Mouse (Mus musculus) forebrain, embryonic 12.5 days (tissue): Measurements from ENCODE around the gene Iqca. TPM values are rescaled to one million over a fixed set of nuclear protein-coding genes. Genes with fewer than 3 reads are reported as not detected.
A peak's percentile ranks its signal among the peaks of the same experiment; 100 is the strongest.

Source experiments
- ATAC-seq: fragments of 200-750 bp; cut with Nextera tagmentation; 2 replicates; pipeline ENCODE4 v1.8.0; 2017; ENCODE audit warnings: moderate TSS enrichment; ENCODE audit not compliant: low FRiP score
- H3K27ac ChIP-seq: fragments of 300-500 bp; sonication (generic); 2 replicates; pipeline ENCODE4 v1.5.1; 2016; ENCODE audit warnings: mild to moderate bottlenecking
- H3K27me3 ChIP-seq: fragments of 300-500 bp; sonication (generic); 2 replicates; pipeline ENCODE4 v1.6.1; 2016; ENCODE audit warnings: mild to moderate bottlenecking
- H3K36me3 ChIP-seq: fragments of 300-500 bp; sonication (generic); replicated peaks from 2 replicates; pipeline ENCODE4 v1.6.1; 2016; ENCODE audit warnings: mild to moderate bottlenecking
- H3K4me1 ChIP-seq: fragments of 300-500 bp; sonication (generic); 2 replicates; pipeline ENCODE4 v1.6.1; 2016
- H3K4me2 ChIP-seq: fragments of 300-500 bp; sonication (generic); 2 replicates; pipeline ENCODE4 v1.6.1; 2016; ENCODE audit warnings: mild to moderate bottlenecking, moderate library complexity
- H3K4me3 ChIP-seq: fragments of 300-500 bp; sonication (generic); replicated peaks from 2 replicates; pipeline ENCODE4 v1.5.1; 2016; ENCODE audit warnings: mild to moderate bottlenecking
- H3K9ac ChIP-seq: fragments of 300-500 bp; sonication (generic); 2 replicates; pipeline ENCODE4 v1.6.1; 2016; ENCODE audit warnings: mild to moderate bottlenecking
- H3K9me3 ChIP-seq: fragments of 300-500 bp; sonication (generic); 2 replicates; pipeline ENCODE4 v1.6.1; 2016
- WGBS: fragments of 180-500 bp; shearing (Covaris S2); methylation state at CpG from one replicate; pipeline ENCODE4 v1.1.7; 2016; 5-methylcytosine and 5-hydroxymethylcytosine counted together
- polyA plus RNA-seq: library from polyadenylated mRNA; unstranded; fragments of >200 nt; fragmentation: Nextera tagmentation; extraction: Ambion mirVana; gene quantifications from 2 replicates; pipeline ENCODE4 v1.2.1, GENCODE M21; 2016

Iqca gene
- polyA plus RNA-seq, 1 experiment from 2014 or later: 0.56 TPM

- H3K27me3 ChIP-seq: no peaks in the 10 kb centered on the region
- H3K4me2 ChIP-seq: no peak overlapping the region
- no peak overlapping the region for H3K27ac ChIP-seq
- no peaks in the 10 kb centered on the region for H3K36me3 ChIP-seq
- H3K9me3 ChIP-seq: no peaks in the 10 kb centered on the region
- H3K4me3 ChIP-seq: no peak overlapping the region
- no peak overlapping the region for H3K9ac ChIP-seq
- no peak for ATAC-seq
- H3K4me1 ChIP-seq: peaks cover 15% of the 10 kb centered on the region
Observed at GRCm38 (mm10) chr1:90177565-90177964, 24.4 kb upstream of the Iqca start.

GRCm38 (mm10) chr1:90176223-90176622 is 23.0 kb upstream of the Iqca start:
- peaks cover 15% of the 10 kb centered on the region for H3K4me1 ChIP-seq
- H3K36me3 ChIP-seq: no peaks in the 10 kb centered on the region
- ATAC-seq: no peak
- H3K9ac ChIP-seq: no peak overlapping the region
- WGBS: 73% methylated on average over 7 of the region's 7 CpGs
- H3K4me3 ChIP-seq: no peak overlapping the region
- H3K27ac ChIP-seq: no peak overlapping the region
- H3K27me3 ChIP-seq: no peaks in the 10 kb centered on the region
- no peaks in the 10 kb centered on the region for H3K9me3 ChIP-seq
- H3K4me2 ChIP-seq: no peak overlapping the region

DNA sequence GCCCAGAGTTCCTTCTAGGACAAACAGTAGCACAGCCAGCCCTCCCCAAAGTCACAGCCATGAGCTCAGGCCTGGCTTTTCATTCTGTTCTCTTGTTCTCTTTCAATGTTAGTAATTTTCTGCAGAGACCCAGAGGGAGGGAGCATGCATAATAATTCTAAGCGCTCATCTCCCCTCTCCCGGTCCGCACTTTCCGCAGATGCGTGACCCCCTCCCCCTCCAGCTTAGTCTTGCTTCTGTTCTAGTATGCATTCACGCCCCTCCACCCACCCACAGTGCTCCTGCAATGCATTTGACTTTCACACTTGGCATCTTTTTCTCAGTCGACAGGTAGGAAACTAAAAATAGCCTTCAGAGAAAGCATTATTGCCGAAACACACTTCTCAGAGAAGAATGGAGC is 21.1 kb upstream of the Iqca start:
- WGBS: 38% methylated on average over 8 of the region's 8 CpGs
- Histone ChIP-seq H3K4me1 (peaks cover 15% of the 10 kb centered on the region), H3K36me3 (no peaks in the 10 kb centered on the region), H3K4me2 (no peak overlapping the region), H3K27ac (no peak overlapping the region; the same call in 1 of the 2 replicates), H3K9ac (no peak overlapping the region), H3K4me3 (no peak overlapping the region), H3K9me3 (no peaks in the 10 kb centered on the region), H3K27me3 (no peaks in the 10 kb centered on the region)
- no peak for ATAC-seq

DNA sequence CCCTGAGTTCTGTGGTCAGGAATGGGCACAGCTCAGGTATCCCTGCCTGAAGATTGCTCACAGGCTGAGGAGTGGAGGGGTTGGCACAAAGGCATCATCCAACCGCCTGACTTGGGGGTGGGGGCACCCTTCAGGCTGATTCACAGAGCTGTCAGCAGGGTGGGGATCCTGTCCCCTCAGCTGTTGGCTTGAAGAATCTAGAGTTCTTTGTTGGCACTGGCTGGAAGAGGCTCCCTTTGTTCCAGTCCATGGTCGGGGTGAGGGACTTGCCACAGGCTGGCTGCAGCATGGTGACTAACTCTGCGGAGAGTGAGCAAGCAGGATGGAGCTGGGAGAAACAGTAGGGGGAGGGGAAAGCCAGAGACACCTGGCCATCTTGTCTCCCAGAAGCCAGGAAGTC is 11.1 kb upstream of the Iqca start:
- peak; percentile 41; the same call in 1 of the 2 replicates for ATAC-seq
- Histone ChIP-seq H3K27ac (peak overlapping the region; percentile 33), H3K4me2 (no peak overlapping the region), H3K4me3 (no peak overlapping the region), H3K27me3 (no peaks in the 10 kb centered on the region), H3K9ac (no peak overlapping the region), H3K4me1 (peaks cover 18% of the 10 kb centered on the region), H3K9me3 (no peaks in the 10 kb centered on the region), H3K36me3 (no peaks in the 10 kb centered on the region)
- WGBS: 37% methylated on average over 3 of the region's 3 CpGs

- Histone ChIP-seq H3K9ac (no peak overlapping the region), H3K4me1 (peaks cover 18% of the 10 kb centered on the region), H3K4me2 (no peak overlapping the region), H3K27me3 (no peaks in the 10 kb centered on the region), H3K9me3 (no peaks in the 10 kb centered on the region), H3K4me3 (no peak overlapping the region), H3K27ac (0 out of 2 replicates have a peak overlapping the region, but pooled peaks have one; percentile 31), H3K36me3 (no peaks in the 10 kb centered on the region)
- no peak for ATAC-seq
- WGBS: 88% methylated on average over 7 of the region's 7 CpGs
Observed at GRCm38 (mm10) chr1:90163161-90163560, 10.0 kb upstream of the Iqca start.

DNA sequence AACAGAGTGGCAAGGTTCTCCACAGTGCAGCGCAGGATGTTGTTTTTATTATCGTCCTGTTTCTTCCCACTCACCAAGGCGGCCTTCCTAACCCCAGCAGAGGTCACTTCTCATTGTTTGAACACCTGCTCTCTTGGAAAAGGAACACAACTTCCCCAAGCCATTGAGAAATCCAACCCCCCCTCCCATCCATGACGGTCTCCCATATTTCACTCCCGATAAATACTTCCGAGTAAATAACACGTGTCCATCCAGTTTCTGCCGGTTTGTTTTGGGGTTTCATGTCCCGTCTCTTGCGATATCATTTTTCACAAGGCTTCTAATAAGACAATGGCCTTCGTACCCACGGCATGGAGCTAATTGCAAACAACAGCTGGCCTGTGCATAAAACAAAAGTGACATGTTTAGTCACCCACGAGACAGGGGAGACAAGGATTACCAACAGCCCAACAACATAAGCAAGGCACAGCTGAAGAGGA is 9.2 kb upstream of the Iqca start:
- Histone ChIP-seq H3K27ac (0 out of 2 replicates have a peak overlapping the region, but pooled peaks have one; percentile 31), H3K4me1 (peaks cover 18% of the 10 kb centered on the region), H3K4me2 (no peak overlapping the region), H3K27me3 (no peaks in the 10 kb centered on the region), H3K4me3 (no peak overlapping the region), H3K36me3 (no peaks in the 10 kb centered on the region), H3K9ac (no peak overlapping the region), H3K9me3 (no peaks in the 10 kb centered on the region)
- ATAC-seq: no peak
- WGBS: 60% methylated on average over 13 of the region's 13 CpGs

DNA sequence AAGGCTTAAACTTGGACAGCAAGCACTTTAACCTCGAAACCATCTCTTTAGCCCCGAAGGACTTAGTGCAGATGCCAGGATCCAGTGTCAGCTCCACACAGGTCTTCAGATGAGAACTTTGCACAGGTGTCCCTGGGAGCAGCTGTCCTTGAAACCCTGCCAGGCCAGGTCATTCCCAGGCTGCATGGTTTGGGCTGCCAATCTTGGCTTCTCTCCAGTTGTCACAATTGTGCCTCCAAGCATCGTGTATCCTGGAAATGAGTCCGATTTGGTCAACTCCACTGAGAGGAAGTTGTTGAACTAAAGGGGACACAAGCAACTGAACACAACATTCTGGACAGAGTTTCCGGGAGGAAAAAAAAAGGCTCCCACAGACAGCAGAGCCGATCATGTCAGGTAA is 8.4 kb upstream of the Iqca start:
- no peak for ATAC-seq
- peaks cover 18% of the 10 kb centered on the region for H3K4me1 ChIP-seq
- H3K4me3 ChIP-seq: no peak overlapping the region
- no peak overlapping the region for H3K4me2 ChIP-seq
- H3K36me3 ChIP-seq: no peaks in the 10 kb centered on the region
- H3K27me3 ChIP-seq: no peaks in the 10 kb centered on the region
- 87% methylated on average over 6 of the region's 6 CpGs for WGBS
- H3K9me3 ChIP-seq: no peaks in the 10 kb centered on the region
- H3K9ac ChIP-seq: no peak overlapping the region
- no peak overlapping the region for H3K27ac ChIP-seq

DNA sequence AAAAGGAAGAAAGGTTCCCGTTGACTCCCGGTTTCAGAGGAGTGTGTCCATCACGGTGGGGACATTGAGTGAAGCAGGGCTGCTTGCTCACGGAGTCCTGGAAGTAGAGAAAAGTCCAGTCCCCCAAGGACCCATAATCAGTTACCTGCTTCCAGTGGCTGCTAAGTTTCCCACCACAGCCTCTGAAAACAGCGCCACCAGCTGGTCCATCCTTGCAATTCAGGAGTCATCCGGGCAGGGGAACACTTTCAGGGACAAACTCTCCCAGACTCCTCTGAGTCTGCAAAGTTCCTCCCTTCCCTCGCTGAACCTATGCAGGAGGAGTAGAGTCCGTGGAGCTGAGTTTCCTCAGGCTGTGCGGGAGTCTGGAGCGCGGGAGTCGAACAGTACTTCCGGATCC is 6.7 kb upstream of the Iqca start:
- no peak overlapping the region for H3K27ac ChIP-seq
- H3K4me3 ChIP-seq: no peak overlapping the region
- no peak overlapping the region for H3K9ac ChIP-seq
- H3K9me3 ChIP-seq: no peaks in the 10 kb centered on the region
- H3K36me3 ChIP-seq: no peaks in the 10 kb centered on the region
- no peaks in the 10 kb centered on the region for H3K27me3 ChIP-seq
- H3K4me1 ChIP-seq: peaks cover 18% of the 10 kb centered on the region
- ATAC-seq: no peak
- no peak overlapping the region for H3K4me2 ChIP-seq
- 37% methylated on average over 13 of the region's 13 CpGs for WGBS

GRCm38 (mm10) chr1:90156589-90156988 is 3.4 kb upstream of the Iqca start:
- no peak overlapping the region for H3K9ac ChIP-seq
- H3K27me3 ChIP-seq: no peaks in the 10 kb centered on the region
- 75% methylated on average over 7 of the region's 7 CpGs for WGBS
- peaks cover 17% of the 10 kb centered on the region for H3K4me1 ChIP-seq
- H3K36me3 ChIP-seq: no peaks in the 10 kb centered on the region
- H3K27ac ChIP-seq: no peak overlapping the region
- no peaks in the 10 kb centered on the region for H3K9me3 ChIP-seq
- no peak overlapping the region for H3K4me2 ChIP-seq
- ATAC-seq: no peak
- H3K4me3 ChIP-seq: no peak overlapping the region

DNA sequence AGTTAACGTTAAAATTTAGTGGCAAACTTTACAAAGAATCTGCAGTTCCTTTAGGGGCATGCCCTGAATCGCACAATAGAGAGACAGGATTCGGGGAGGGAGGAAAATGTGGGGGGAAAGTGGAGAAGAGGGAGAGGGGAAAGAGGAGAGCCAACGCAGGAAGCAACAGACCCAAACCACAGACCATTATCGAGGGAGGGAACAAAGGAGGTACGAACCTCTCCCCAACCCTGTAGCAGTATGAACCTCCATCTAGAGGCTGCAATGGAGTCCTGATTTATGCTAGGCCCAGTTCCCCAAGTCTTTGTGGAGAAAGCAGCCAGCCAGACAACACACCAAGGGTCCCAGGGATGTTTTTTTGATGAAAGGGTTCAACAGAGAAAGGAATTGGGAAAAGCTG is 586 bp upstream of the Iqca start:
- ATAC-seq: peak; percentile 42; the same call in 1 of the 2 replicates
- H3K4me1 ChIP-seq: peaks cover 17% of the 10 kb centered on the region
- no peaks in the 10 kb centered on the region for H3K9me3 ChIP-seq
- 7% methylated on average over 6 of the region's 6 CpGs for WGBS
- peak overlapping the region; percentile 11; the same call in 1 of the 2 replicates for H3K4me3 ChIP-seq
- H3K36me3 ChIP-seq: no peaks in the 10 kb centered on the region
- H3K9ac ChIP-seq: no peak overlapping the region; the same call in 1 of the 2 replicates
- peak overlapping the region; percentile 43 for H3K27ac ChIP-seq
- peak overlapping the region; percentile 47 for H3K4me2 ChIP-seq
- H3K27me3 ChIP-seq: no peaks in the 10 kb centered on the region

GRCm38 (mm10) chr1:90139729-90140128 is 13.5 kb downstream of the Iqca start:
- Histone ChIP-seq H3K27ac (no peak overlapping the region), H3K4me3 (no peak overlapping the region), H3K9ac (no peak overlapping the region), H3K4me2 (no peak overlapping the region), H3K9me3 (no peaks in the 10 kb centered on the region), H3K27me3 (no peaks in the 10 kb centered on the region), H3K4me1 (no peaks in the 10 kb centered on the region), H3K36me3 (no peaks in the 10 kb centered on the region)
- ATAC-seq: no peak
- 83% methylated on average over 8 of the region's 8 CpGs for WGBS

- no peak for ATAC-seq
- Histone ChIP-seq H3K27ac (no peak overlapping the region), H3K4me3 (no peak overlapping the region)
Observed at GRCm38 (mm10) chr1:90132402-90132801, 20.8 kb downstream of the Iqca start.

DNA sequence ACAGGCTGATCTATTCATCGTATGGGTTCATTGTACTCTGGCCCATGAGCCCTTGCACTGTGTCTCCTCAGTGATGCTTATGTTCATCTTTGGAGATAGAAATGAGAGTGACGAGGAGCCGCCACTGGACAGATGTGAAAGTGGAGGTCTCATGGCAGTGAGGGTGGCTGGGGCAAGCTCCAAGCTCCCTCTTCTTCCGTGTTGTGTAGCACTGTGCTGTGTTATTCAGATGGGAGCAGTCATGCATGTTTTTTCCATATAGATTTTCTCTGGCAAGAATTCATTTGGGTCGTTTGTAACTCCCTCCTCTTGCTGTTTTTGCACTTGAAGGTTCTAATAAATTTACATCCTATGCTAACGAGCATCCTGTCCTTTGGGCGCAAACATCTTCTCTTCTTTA is 21.2 kb downstream of the Iqca start:
- Histone ChIP-seq H3K36me3 (no peaks in the 10 kb centered on the region), H3K27ac (no peak overlapping the region), H3K4me3 (no peak overlapping the region), H3K4me2 (no peak overlapping the region), H3K27me3 (no peaks in the 10 kb centered on the region), H3K9ac (no peak overlapping the region), H3K9me3 (no peaks in the 10 kb centered on the region), H3K4me1 (peaks cover 5% of the 10 kb centered on the region)
- 74% methylated on average over 7 of the region's 7 CpGs for WGBS
- ATAC-seq: no peak

More at GRCm38 (mm10) chr1:90132402-90132801, 20.8 kb downstream of the Iqca start:
- WGBS: 62% methylated on average over 11 of the region's 11 CpGs
- H3K4me1 ChIP-seq: peaks cover 5% of the 10 kb centered on the region
- H3K27me3 ChIP-seq: no peaks in the 10 kb centered on the region
- H3K9me3 ChIP-seq: no peaks in the 10 kb centered on the region
- no peak overlapping the region for H3K9ac ChIP-seq
- H3K4me2 ChIP-seq: no peak overlapping the region
- no peaks in the 10 kb centered on the region for H3K36me3 ChIP-seq
